In genomic region chr2:119237871-119238220, GRCm38 (mm10) we compare ENCODE assay signal across 8 mouse cellular contexts. TPM values are rescaled to one million over a fixed set of nuclear protein-coding genes. Genes with fewer than 3 reads are reported as not detected.
DNase-seq lines count a peak whose midpoint lies in the region; ATAC-seq and TF ChIP-seq lines count a peak whose summit lies in the region.

No protein-coding gene starts in this region.

- peaks cover 6% of the 10 kb centered on the region; the same call in 1 of the 2 replicates for H3K4me1 ChIP-seq in kidney, postnatal 0 days (replicated peaks; ENCODE audit: insufficient read depth, low read length)
- H3K4me1 ChIP-seq in forebrain, embryonic 13.5 days: peaks cover 14% of the 10 kb centered on the region
- peaks cover 12% of the 10 kb centered on the region for H3K4me1 ChIP-seq in liver, embryonic 13.5 days (replicated peaks)
- H3K4me1 ChIP-seq in stomach, embryonic 16.5 days (ENCODE audit: control insufficient read depth, insufficient read depth, low read length): no peaks in the 10 kb centered on the region; the same call in 1 of the 2 replicates

- WGBS in kidney, postnatal 0 days: 2% methylated on average over 31 of the region's 31 CpGs
- 1% methylated on average over 31 of the region's 31 CpGs for WGBS in forebrain, embryonic 13.5 days
- 5% methylated on average over 31 of the region's 31 CpGs for WGBS in liver, embryonic 13.5 days (ENCODE audit: insufficient replicate concordance)
- WGBS in stomach, embryonic 16.5 days: 3% methylated on average over 31 of the region's 31 CpGs

- peak overlapping the region; percentile 87 for H3K27ac ChIP-seq in kidney, postnatal 0 days
- H3K27ac ChIP-seq in forebrain, embryonic 13.5 days: no peak overlapping the region
- H3K27ac ChIP-seq in liver, embryonic 13.5 days: no peak overlapping the region
- H3K27ac ChIP-seq in stomach, embryonic 16.5 days (ENCODE audit: low read length): peak overlapping the region; percentile 88

- peak; percentile 9 for DNase-seq in kidney, postnatal 0 days (ENCODE audit: low spot score)
- DNase-seq in kidney, adult 9 months: no peak
- peak; percentile 78 for DNase-seq in ZHBTc4 (ENCODE audit: low read depth, low spot score)
- no peak for DNase-seq in liver, embryonic 13.5 days
- DNase-seq in urinary bladder, adult 18-20 months (ENCODE audit: low spot score in 2 of 2): no peak
- no peak for DNase-seq in spleen, postnatal 36 days (ENCODE audit: low spot score in 2 of 2)

- no peaks in the 10 kb centered on the region for H3K9me3 ChIP-seq in kidney, postnatal 0 days (replicated peaks; ENCODE audit: low read length)
- H3K9me3 ChIP-seq in forebrain, embryonic 13.5 days (replicated peaks): no peaks in the 10 kb centered on the region
- H3K9me3 ChIP-seq in liver, embryonic 13.5 days (replicated peaks): no peaks in the 10 kb centered on the region
- H3K9me3 ChIP-seq in stomach, embryonic 16.5 days (replicated peaks; ENCODE audit: control insufficient read depth, low read length): no peaks in the 10 kb centered on the region

- TF ChIP-seq CTCF in kidney, postnatal 0 days (IDR thresholded peaks at IDR 0.05; ENCODE audit: low read depth): no peak

- no peak for ATAC-seq in kidney, postnatal 0 days (replicated peaks; ENCODE audit: low FRiP score, low read depth)
- no peak for ATAC-seq in forebrain, embryonic 13.5 days
- ATAC-seq in liver, embryonic 13.5 days (ENCODE audit: low read depth): no peak
- ATAC-seq in stomach, embryonic 16.5 days (ENCODE audit: insufficient read depth, low FRiP score): no peak

- H3K4me3 ChIP-seq in kidney, postnatal 0 days (replicated peaks; ENCODE audit: low read depth, low read length): peak overlapping the region; percentile 57
- H3K4me3 ChIP-seq in forebrain, embryonic 13.5 days: peak overlapping the region; percentile 36
- H3K4me3 ChIP-seq in liver, embryonic 13.5 days (replicated peaks): peak overlapping the region; percentile 49
- peak overlapping the region; percentile 60 for H3K4me3 ChIP-seq in stomach, embryonic 16.5 days (replicated peaks; ENCODE audit: low read length)

- H3K9ac ChIP-seq in kidney, postnatal 0 days (ENCODE audit: low read depth, low read length): peak overlapping the region; percentile 74
- H3K9ac ChIP-seq in forebrain, embryonic 13.5 days: peak overlapping the region; percentile 41; the same call in 1 of the 2 replicates
- no peak overlapping the region for H3K9ac ChIP-seq in liver, embryonic 13.5 days
- H3K9ac ChIP-seq in stomach, embryonic 16.5 days (ENCODE audit: low read length): peak overlapping the region; percentile 78

- no peaks in the 10 kb centered on the region for H3K36me3 ChIP-seq in kidney, postnatal 0 days (ENCODE audit: insufficient read depth, low read length)
- H3K36me3 ChIP-seq in forebrain, embryonic 13.5 days (ENCODE audit: poor library complexity, severe bottlenecking): no peaks in the 10 kb centered on the region
- no peaks in the 10 kb centered on the region for H3K36me3 ChIP-seq in liver, embryonic 13.5 days
- no peaks in the 10 kb centered on the region for H3K36me3 ChIP-seq in stomach, embryonic 16.5 days (ENCODE audit: control insufficient read depth, insufficient read depth, low read length)

- peaks cover 18% of the 10 kb centered on the region for H3K27me3 ChIP-seq in kidney, postnatal 0 days (ENCODE audit: insufficient read depth, low read length)
- H3K27me3 ChIP-seq in forebrain, embryonic 13.5 days: peaks cover 60% of the 10 kb centered on the region
- peaks cover 83% of the 10 kb centered on the region for H3K27me3 ChIP-seq in liver, embryonic 13.5 days
- H3K27me3 ChIP-seq in stomach, embryonic 16.5 days (ENCODE audit: control insufficient read depth, insufficient read depth, low read length): peaks cover 31% of the 10 kb centered on the region

- peak overlapping the region; percentile 83 for H3K4me2 ChIP-seq in kidney, postnatal 0 days (ENCODE audit: low read length)
- H3K4me2 ChIP-seq in forebrain, embryonic 13.5 days: peak overlapping the region; percentile 58
- H3K4me2 ChIP-seq in liver, embryonic 13.5 days: peak overlapping the region; percentile 69
- peak overlapping the region; percentile 65 for H3K4me2 ChIP-seq in stomach, embryonic 16.5 days (ENCODE audit: low read depth, low read length)

RNA-seq across cellular contexts. Expression of gene Spint1, which starts 0.7 kb away (rescaled TPM):
- 62.3 and 62.7 TPM in 2 replicates for polyA plus RNA-seq in kidney, postnatal 0 days (2015; fragmentation: Nextera tagmentation; extraction: Ambion mirVana)
- polyA plus RNA-seq in forebrain, embryonic 13.5 days (2015; fragmentation: Nextera tagmentation; extraction: Ambion mirVana): 0.26 and 0.52 TPM in 2 replicates
- 0.09 and 0.36 TPM in 2 replicates for polyA plus RNA-seq in liver, embryonic 13.5 days (2015; fragmentation: Nextera tagmentation; extraction: Ambion mirVana)
- polyA plus RNA-seq in stomach, embryonic 16.5 days (2015; fragmentation: Nextera tagmentation; extraction: Ambion mirVana): 78.6 and 95.9 TPM in 2 replicates

RNA-seq across cellular contexts. Expression of gene Ppp1r14d, which starts 8.1 kb away (rescaled TPM):
- polyA plus RNA-seq in kidney, postnatal 0 days (2015; fragmentation: Nextera tagmentation; extraction: Ambion mirVana): 1.0 and 1.5 TPM in 2 replicates
- polyA plus RNA-seq in forebrain, embryonic 13.5 days (2015; fragmentation: Nextera tagmentation; extraction: Ambion mirVana): not detected in 2 replicates
- not detected in 2 replicates for polyA plus RNA-seq in liver, embryonic 13.5 days (2015; fragmentation: Nextera tagmentation; extraction: Ambion mirVana)
- 3.4 TPM in 2 replicates for polyA plus RNA-seq in stomach, embryonic 16.5 days (2015; fragmentation: Nextera tagmentation; extraction: Ambion mirVana)

RNA-seq across cellular contexts. Expression of gene Dnajc17, which starts 29.3 kb away (rescaled TPM):
- polyA plus RNA-seq in kidney, postnatal 0 days (2015; fragmentation: Nextera tagmentation; extraction: Ambion mirVana): 15.1 and 16.8 TPM in 2 replicates
- 25.0 and 25.2 TPM in 2 replicates for polyA plus RNA-seq in forebrain, embryonic 13.5 days (2015; fragmentation: Nextera tagmentation; extraction: Ambion mirVana)
- polyA plus RNA-seq in liver, embryonic 13.5 days (2015; fragmentation: Nextera tagmentation; extraction: Ambion mirVana): 9.9 and 11.4 TPM in 2 replicates
- 13.8 and 16.7 TPM in 2 replicates for polyA plus RNA-seq in stomach, embryonic 16.5 days (2015; fragmentation: Nextera tagmentation; extraction: Ambion mirVana)

RNA-seq across cellular contexts. Expression of gene Zfyve19, which starts 29.4 kb away (rescaled TPM):
- 41.9 and 44.0 TPM in 2 replicates for polyA plus RNA-seq in kidney, postnatal 0 days (2015; fragmentation: Nextera tagmentation; extraction: Ambion mirVana)
- 49.3 and 53.9 TPM in 2 replicates for polyA plus RNA-seq in forebrain, embryonic 13.5 days (2015; fragmentation: Nextera tagmentation; extraction: Ambion mirVana)
- polyA plus RNA-seq in liver, embryonic 13.5 days (2015; fragmentation: Nextera tagmentation; extraction: Ambion mirVana): 20.0 and 27.2 TPM in 2 replicates
- 51.6 and 55.2 TPM in 2 replicates for polyA plus RNA-seq in stomach, embryonic 16.5 days (2015; fragmentation: Nextera tagmentation; extraction: Ambion mirVana)

RNA-seq across cellular contexts. Expression of gene Rhov, which starts 33.2 kb away (rescaled TPM):
- 3.5 and 3.6 TPM in 2 replicates for polyA plus RNA-seq in kidney, postnatal 0 days (2015; fragmentation: Nextera tagmentation; extraction: Ambion mirVana)
- 6.2 and 8.0 TPM in 2 replicates for polyA plus RNA-seq in forebrain, embryonic 13.5 days (2015; fragmentation: Nextera tagmentation; extraction: Ambion mirVana)
- 0.08 and 0.16 TPM in 2 replicates for polyA plus RNA-seq in liver, embryonic 13.5 days (2015; fragmentation: Nextera tagmentation; extraction: Ambion mirVana)
- 30.2 and 34.5 TPM in 2 replicates for polyA plus RNA-seq in stomach, embryonic 16.5 days (2015; fragmentation: Nextera tagmentation; extraction: Ambion mirVana)

Comparison
In these comparisons a context has a peak if more than half of its experiments do, and no peak if none do; other contexts are left out.
1. DNase-seq: peak in kidney, postnatal 0 days (single experiment) and ZHBTc4 (single experiment); none in kidney, adult 9 months (single experiment), liver, embryonic 13.5 days (single experiment), urinary bladder, adult 18-20 months (0 of 2) and spleen, postnatal 36 days (0 of 2).
2. H3K27ac ChIP-seq: peak in kidney, postnatal 0 days (single experiment) and stomach, embryonic 16.5 days (single experiment); none in forebrain, embryonic 13.5 days (single experiment) and liver, embryonic 13.5 days (single experiment).
3. RNA of gene Spint1, which starts 0.7 kb away (polyA plus RNA-seq): 78.6 to 95.9 TPM in stomach, embryonic 16.5 days and 62.3 to 62.7 TPM in kidney, postnatal 0 days; 0.26 to 0.52 TPM in forebrain, embryonic 13.5 days and 0.09 to 0.36 TPM in liver, embryonic 13.5 days; every median in the first group is over 10 times any median in the second.
4. Peak in every context shown above with its lines, with median percentiles within 50 percentile points of each other: H3K4me2 ChIP-seq and H3K4me3 ChIP-seq.